Mouse (Mus musculus): ENCODE measurements at regions not wholly inside any gene's neighbourhood (a gene's known extent, or its start where the extent isn't known, plus 50 kb on each side); places are given as distances from the start of the nearest gene placed in this dataset.

GRCm38 (mm10) chr9:91823733-91824487, 368.8 kb upstream of the Plscr5 start:
- DNase-seq = no peak
- intact Hi-C loops (cut with DNase I) = no loop called here

- intact Hi-C loops (cut with DNase I) = no loop called here
- DNase-seq = peak; percentile 92
Measured at GRCm38 (mm10) chr9:91818616-91819328, 374.0 kb upstream of the Plscr5 start.

DNA sequence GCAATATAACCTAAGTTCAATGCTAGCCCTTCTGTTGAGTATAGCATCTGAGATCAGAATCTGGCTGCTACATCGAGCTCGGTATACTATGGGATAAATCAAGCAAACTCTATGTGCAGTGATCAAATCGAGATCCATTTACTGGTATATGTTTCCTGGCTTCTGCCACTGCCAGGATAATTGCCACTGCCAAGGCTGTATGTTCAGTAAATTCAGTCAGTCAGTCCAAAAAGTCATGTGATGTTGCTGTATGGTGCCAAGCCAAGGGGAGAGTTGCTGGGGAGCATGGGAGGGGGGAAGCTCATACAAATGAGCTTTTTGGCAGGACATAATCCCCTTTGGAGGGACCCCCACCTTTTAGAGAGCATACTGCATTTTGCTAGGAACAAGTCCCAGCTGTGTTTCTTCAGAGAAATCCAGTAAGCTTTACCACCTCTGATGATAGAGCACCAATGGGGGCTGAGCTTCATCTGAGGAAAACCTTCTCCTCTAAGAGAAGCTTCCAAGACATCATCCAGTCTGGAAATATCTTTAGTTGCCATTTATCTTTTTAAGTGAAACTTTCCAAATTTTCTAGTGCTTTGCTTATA, 389.3 kb upstream of the Plscr5 start:
- DNase-seq = peak; percentile 79
- intact Hi-C loops (cut with DNase I) = no loop called here

DNA sequence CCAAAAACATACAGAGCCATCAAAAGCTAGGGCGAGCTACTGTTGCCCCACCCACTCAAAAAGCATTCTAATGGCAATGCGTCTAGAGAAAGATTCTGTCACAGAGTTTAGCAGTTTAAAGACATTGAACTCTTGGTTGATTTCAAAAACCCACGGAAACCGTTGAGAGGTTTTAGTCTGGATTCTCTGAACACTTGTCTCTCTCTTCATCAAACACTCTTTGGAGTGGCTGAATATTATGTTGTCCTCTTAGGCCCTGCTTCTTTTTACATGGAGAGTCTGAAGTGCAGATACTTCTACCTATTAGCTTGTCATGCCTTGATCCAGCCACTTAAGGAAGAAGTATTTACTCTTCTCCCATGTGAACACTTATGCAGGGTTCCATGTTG, 393.9 kb upstream of the Plscr5 start:
- intact Hi-C loops (cut with DNase I) = no loop called here

DNA sequence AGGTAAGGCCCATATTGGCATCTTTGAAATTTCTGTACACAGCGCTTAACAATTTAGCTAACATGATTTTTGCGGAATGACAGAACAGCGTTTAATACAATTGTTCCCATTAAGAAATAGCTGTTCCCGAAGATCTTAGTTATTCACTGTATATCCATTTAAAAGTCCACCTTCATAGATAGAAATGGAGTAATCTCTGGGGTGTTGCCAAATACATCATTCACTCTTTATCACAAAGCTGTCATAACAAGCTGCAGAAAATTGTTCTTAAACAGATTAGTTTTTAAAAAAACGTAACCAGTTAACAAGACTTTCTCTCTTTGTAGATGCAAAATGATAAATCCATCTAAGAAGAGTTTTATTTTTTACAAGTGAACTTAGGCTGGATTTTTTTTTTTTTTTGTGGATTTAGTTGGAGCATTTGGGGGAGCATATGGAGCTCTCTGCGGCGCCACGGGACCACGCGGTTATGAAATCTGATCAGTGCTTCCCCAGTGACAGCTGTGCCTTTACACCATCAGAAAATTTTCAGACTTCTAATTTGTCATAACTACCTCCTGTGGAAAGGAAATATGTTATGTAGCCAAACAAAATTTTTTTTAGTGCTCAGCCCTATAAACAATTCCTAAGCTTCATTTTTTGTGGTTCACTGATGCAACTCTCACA, 394.4 kb upstream of the Plscr5 start:
- peak; percentile 73 for DNase-seq
- intact Hi-C loops (cut with DNase I) = no loop called here

More for the DNA sequence above, 393.9 kb upstream of the Plscr5 start:
- no peak for DNase-seq

GRCm38 (mm10) chr9:91796976-91797375, 395.8 kb upstream of the Plscr5 start:
- peak; percentile 9 for DNase-seq

DNA sequence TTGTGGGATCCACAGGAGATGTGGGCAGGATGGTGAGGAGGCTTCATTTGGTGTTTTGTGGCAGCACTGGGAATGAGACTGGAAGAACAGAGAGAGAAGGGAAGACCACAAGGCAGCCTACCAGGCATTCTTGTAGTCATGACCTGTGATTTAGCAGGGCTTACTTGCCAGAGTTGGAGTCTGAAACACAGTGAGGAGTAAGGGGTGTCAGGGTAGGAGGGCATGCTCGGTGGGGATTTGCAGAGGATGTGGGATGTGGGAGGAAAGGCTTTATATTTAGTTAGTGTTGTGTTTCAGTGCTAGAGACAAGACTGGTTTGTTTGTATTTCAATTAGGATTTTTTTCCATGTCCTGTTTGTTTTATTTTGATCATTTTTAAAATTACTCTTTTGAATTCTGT, 387.3 kb upstream of the Zic1 start:
- intact Hi-C loops (cut with DNase I) = no loop called here
- no peak for DNase-seq

More at GRCm38 (mm10) chr9:91796976-91797375, 395.8 kb upstream of the Plscr5 start:
- intact Hi-C loops (cut with DNase I) = no loop called here

DNA sequence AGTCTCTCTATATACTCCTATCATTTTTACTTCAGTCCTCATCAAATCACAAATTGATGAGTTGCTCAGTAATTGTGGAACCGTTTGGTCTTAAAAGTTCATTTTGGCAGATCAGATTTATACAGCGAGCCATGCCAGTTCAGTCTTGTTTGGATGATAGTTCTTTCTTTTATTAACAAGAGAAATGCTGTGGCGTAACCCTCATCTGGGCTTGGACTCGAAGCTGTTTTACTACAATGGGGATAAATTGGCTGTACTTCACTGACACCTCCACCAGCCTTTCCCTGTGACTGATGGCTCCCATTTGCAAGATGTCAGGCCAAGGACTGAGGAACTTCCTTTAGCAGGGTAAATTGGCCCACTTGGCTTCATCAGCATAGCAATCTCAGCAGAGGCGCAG, 345.5 kb upstream of the Zic1 start:
- DNase-seq = no peak
- intact Hi-C loops (cut with DNase I) = no loop called here

GRCm38 (mm10) chr9:91680859-91681258, 315.2 kb upstream of the Zic1 start:
- intact Hi-C loops (cut with DNase I) = no loop called here
- peak; percentile 41 for DNase-seq

DNA sequence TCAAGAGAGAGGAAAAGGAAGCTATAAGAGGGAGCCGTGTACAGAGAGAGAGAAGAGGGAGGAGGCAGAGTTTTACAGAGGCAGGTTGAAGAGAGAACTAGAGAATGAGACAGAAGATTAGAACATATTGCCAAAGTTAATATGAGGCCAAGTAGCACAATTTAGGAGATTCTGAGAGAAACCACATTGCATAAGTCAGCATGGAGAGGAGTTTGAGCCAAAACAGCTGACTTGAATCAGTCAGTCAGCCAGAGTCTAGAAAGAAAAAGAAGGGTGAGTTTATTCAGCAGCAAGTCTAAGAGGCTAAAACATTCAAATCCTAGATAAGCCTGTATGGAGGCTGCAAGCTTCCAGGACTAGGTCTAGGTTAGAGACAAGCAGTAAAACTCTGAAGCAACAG, 301.1 kb upstream of the Zic1 start:
- intact Hi-C loops (cut with DNase I) = no loop called here
- no peak for DNase-seq

GRCm38 (mm10) chr9:91660089-91660488, 294.5 kb upstream of the Zic1 start:
- peak; percentile 82 for DNase-seq
- intact Hi-C loops (cut with DNase I) = no loop called here

GRCm38 (mm10) chr9:91654071-91654470, 288.5 kb upstream of the Zic1 start:
- DNase-seq = peak; percentile 39
- intact Hi-C loops (cut with DNase I) = no loop called here

- intact Hi-C loops (cut with DNase I) = no loop called here
- no peak for DNase-seq
Measured at GRCm38 (mm10) chr9:91652384-91653100, 286.9 kb upstream of the Zic1 start.

DNA sequence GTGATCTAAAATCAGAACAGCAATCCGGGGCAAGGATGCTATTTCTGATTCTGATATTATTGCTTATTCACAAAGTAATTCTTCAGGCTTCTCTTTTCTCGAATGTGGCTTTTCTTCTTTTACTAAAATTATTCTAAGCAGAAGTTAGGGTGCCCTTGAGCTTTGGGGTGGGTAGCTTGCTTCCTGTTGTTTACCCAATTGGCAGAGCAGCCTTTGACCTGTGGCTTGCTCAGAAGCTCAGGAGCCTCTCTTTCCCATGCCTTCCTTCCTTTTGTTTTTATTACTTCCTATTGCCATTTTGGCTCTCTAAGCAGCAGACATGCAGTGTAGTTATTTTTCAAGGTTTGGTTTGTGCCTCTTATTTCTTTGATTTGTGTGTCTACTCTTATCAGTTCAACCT, 244.8 kb upstream of the Zic1 start:
- no peak for DNase-seq
- intact Hi-C loops (cut with DNase I) = no loop called here

GRCm38 (mm10) chr9:91609457-91610166, 244.0 kb upstream of the Zic1 start:
- intact Hi-C loops (cut with DNase I) = no loop called here
- DNase-seq = peak; percentile 67

DNA sequence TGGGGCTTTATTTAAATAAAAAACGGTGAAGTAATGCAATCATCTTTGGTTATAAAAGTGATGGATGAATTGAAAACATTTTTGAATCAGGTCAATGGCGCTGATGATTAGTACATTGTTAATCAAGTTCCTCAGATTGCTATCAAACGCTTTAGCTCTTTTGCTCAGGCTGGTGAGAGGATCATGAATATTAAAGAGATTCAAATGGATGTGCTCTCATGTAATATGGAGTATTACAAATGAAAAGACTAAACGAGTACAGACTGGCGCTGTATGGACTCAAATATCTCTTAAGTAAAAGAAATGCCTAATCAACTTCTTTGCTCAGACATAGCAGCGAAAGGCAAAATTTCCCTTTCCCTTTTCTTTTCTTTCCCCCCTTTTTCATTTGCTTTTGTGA, 236.1 kb upstream of the Zic1 start:
- DNase-seq = no peak
- intact Hi-C loops (cut with DNase I) = no loop called here

GRCm38 (mm10) chr9:91591915-91592314, 226.3 kb upstream of the Zic1 start:
- DNase-seq = no peak
- intact Hi-C loops (cut with DNase I) = no loop called here

DNA sequence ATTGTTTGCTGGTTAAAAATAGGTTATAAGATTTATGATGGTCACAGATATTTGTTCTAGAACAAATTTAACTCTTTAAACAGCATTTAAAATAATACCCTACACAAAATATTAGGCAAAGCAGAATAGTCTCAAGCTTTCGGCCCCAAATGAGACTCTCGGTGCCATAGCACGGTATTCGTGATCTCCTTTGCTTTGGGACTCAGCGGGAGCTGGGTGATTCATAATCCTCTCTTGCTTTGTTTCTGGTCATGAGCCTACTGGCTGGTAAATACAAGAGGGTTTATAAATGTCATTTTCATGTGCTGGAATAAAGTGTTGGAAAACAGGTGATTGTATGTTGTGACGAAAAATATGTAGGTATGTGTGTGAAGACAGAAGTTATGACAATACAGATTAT, 223.1 kb upstream of the Zic1 start:
- intact Hi-C loops (cut with DNase I) = no loop called here

DNA sequence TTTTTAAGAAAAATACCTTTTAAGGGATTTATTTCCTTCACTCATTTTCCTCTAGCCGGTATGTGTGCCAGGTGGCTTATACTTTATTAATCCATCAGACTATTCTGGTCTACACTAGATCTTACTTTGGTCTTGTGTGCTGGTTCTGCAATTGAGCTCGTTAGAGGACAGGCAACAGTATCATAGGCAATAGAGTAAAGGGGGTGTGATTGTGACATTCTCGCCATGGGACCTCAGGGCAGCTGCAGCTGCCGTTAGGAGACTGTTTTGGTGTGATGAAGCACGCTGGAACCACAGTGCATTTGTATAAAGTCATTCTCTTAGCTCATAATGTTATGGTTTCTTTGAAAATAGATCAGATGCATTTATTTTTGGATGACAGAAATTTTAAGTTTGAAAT, 222.3 kb upstream of the Zic1 start:
- DNase-seq = peak; percentile 18
- intact Hi-C loops (cut with DNase I) = no loop called here

More for the DNA sequence above, 223.1 kb upstream of the Zic1 start:
- peak; percentile 31 for DNase-seq

GRCm38 (mm10) chr9:91587271-91587670, 221.7 kb upstream of the Zic1 start:
- intact Hi-C loops (cut with DNase I) = no loop called here
- no peak for DNase-seq
